Mouse (Mus musculus): ENCODE measurements around the gene Phactr1. TPM values are rescaled to one million over a fixed set of nuclear protein-coding genes. Genes with fewer than 3 reads are reported as not detected.

The Phactr1 gene
- polyA plus RNA-seq, 1 experiment from 2014 or later, result 10.0 TPM

DNA sequence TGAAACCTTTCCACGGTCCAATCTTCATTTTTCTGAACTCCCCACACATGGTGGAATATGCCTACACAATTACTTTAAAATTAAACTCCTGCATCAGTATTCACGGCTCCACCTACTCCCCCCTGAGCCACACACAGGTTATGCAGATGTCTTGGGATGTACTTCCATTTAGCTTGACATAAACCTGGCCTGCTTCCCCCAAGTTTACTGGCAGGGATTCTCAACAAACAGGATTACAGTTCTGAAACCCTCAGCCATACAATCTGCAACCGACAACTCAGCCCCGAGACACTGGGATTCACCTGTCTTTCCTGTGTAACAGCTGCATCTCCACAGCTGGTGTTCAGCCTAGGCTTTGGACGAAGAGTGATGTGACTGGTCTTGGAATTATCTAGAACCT, 210.2 kb downstream of the Phactr1 start:
- 68% methylated on average over 5 of the region's 5 CpGs for WGBS
- H3K4me3 ChIP-seq (ENCODE audit: low read depth, low read length), result no peak overlapping the region
- no peaks in the 10 kb centered on the region for H3K4me1 ChIP-seq (replicated peaks; ENCODE audit: control insufficient read depth, insufficient read depth, low read length)
- H3K9me3 ChIP-seq (ENCODE audit: control insufficient read depth, low read length), result no peaks in the 10 kb centered on the region
- H3K36me3 ChIP-seq (ENCODE audit: control insufficient read depth, insufficient read depth, low read length), result no peaks in the 10 kb centered on the region
- H3K4me2 ChIP-seq (ENCODE audit: low read length), result no peak overlapping the region
- DNase-seq (ENCODE audit: low spot score) (no peak), ATAC-seq (replicated peaks; ENCODE audit: low FRiP score, low TSS enrichment, low read depth) (no peak)
- H3K9ac ChIP-seq (ENCODE audit: low read length), result no peak overlapping the region
- H3K27me3 ChIP-seq (replicated peaks; ENCODE audit: control insufficient read depth, insufficient read depth, low read length), result no peaks in the 10 kb centered on the region
- H3K27ac ChIP-seq (ENCODE audit: low read depth), result no peak overlapping the region

DNA sequence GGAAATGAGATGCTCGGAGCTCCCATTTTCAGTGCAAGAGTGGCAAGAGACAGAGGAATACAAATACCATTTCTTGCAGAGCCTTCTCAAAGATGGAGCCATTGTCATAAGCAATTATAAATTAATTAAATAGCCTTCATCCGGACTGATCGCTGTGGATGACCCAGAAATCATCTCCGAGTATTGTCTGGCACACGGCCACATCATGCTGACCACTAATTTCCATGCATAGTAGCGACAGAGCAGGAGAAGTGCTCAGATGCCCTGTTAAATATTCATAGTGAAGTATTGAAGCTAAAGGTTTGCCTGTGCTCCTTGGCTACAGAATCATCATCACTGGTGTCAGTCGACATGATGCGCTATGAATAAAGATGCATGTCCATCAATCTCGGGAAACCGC, 213.6 kb downstream of the Phactr1 start:
- Histone ChIP-seq H3K9ac (ENCODE audit: low read length) (no peak overlapping the region), H3K27ac (ENCODE audit: low read depth) (no peak overlapping the region), H3K4me2 (ENCODE audit: low read length) (no peak overlapping the region), H3K4me1 (replicated peaks; ENCODE audit: control insufficient read depth, insufficient read depth, low read length) (no peaks in the 10 kb centered on the region), H3K9me3 (ENCODE audit: control insufficient read depth, low read length) (no peaks in the 10 kb centered on the region), H3K4me3 (ENCODE audit: low read depth, low read length) (no peak overlapping the region), H3K27me3 (replicated peaks; ENCODE audit: control insufficient read depth, insufficient read depth, low read length) (no peaks in the 10 kb centered on the region), H3K36me3 (ENCODE audit: control insufficient read depth, insufficient read depth, low read length) (no peaks in the 10 kb centered on the region)
- WGBS, result 95% methylated on average over 10 of the region's 10 CpGs
- ATAC-seq (replicated peaks; ENCODE audit: low FRiP score, low TSS enrichment, low read depth) (no peak), DNase-seq (ENCODE audit: low spot score) (no peak)

DNA sequence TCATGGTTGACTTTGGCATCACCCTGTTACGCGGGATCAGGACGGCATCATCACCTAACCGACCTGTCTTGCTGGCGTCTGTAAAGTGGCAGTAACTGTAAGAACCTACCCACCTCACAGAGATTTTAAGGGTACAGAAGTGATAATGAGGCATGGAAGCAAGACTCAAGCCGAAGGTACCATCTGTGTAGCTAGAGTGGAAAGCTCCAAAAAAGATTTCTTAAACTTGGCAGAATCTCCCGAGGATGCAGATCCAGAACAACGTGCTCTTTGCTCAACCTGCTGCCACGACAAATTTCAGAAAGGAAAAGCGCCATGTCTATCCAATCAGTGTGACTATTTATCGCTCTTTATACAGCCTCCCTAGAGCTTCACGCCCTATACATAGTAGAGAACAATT, 214.2 kb downstream of the Phactr1 start:
- ATAC-seq (replicated peaks; ENCODE audit: low FRiP score, low TSS enrichment, low read depth), result no peak
- H3K4me3 ChIP-seq (ENCODE audit: low read depth, low read length), result no peak overlapping the region
- 94% methylated on average over 12 of the region's 12 CpGs for WGBS

DNA sequence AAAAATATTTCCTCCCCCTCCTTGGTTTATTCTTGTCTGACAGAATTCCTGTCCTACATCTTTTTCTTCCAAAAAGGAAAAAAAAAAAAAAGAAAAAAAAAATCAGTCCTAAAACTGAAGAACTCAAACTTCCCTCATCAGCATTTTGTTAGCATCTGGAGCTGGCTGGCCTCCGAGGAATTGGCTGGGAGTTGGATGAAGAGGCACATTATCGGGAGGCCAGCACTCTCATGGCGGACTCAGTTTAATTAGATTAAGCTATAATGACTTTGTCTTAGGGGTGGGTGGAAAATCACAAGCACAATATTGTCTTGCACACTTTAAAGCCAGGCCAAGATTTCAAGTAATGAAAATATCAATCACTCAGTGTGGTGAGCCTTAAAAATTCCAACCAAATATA, 215.6 kb downstream of the Phactr1 start:
- H3K27me3 ChIP-seq (replicated peaks; ENCODE audit: control insufficient read depth, insufficient read depth, low read length), result no peaks in the 10 kb centered on the region
- no peak for DNase-seq (ENCODE audit: low spot score)
- H3K9ac ChIP-seq (ENCODE audit: low read length), result no peak overlapping the region
- no peak overlapping the region for H3K4me2 ChIP-seq (ENCODE audit: low read length)
- ATAC-seq (replicated peaks; ENCODE audit: low FRiP score, low TSS enrichment, low read depth), result no peak
- no peaks in the 10 kb centered on the region for H3K4me1 ChIP-seq (replicated peaks; ENCODE audit: control insufficient read depth, insufficient read depth, low read length)
- H3K4me3 ChIP-seq (ENCODE audit: low read depth, low read length), result no peak overlapping the region
- H3K9me3 ChIP-seq (ENCODE audit: control insufficient read depth, low read length), result no peaks in the 10 kb centered on the region
- no peaks in the 10 kb centered on the region for H3K36me3 ChIP-seq (ENCODE audit: control insufficient read depth, insufficient read depth, low read length)
- 64% methylated on average over 3 of the region's 3 CpGs for WGBS
- H3K27ac ChIP-seq (ENCODE audit: low read depth), result no peak overlapping the region

More for the DNA sequence above, 214.2 kb downstream of the Phactr1 start:
- Histone ChIP-seq H3K9ac (ENCODE audit: low read length) (no peak overlapping the region), H3K27me3 (replicated peaks; ENCODE audit: control insufficient read depth, insufficient read depth, low read length) (no peaks in the 10 kb centered on the region), H3K4me1 (replicated peaks; ENCODE audit: control insufficient read depth, insufficient read depth, low read length) (no peaks in the 10 kb centered on the region), H3K9me3 (ENCODE audit: control insufficient read depth, low read length) (no peaks in the 10 kb centered on the region), H3K27ac (ENCODE audit: low read depth) (no peak overlapping the region), H3K36me3 (ENCODE audit: control insufficient read depth, insufficient read depth, low read length) (no peaks in the 10 kb centered on the region), H3K4me2 (ENCODE audit: low read length) (no peak overlapping the region)
- DNase-seq (ENCODE audit: low spot score), result no peak

DNA sequence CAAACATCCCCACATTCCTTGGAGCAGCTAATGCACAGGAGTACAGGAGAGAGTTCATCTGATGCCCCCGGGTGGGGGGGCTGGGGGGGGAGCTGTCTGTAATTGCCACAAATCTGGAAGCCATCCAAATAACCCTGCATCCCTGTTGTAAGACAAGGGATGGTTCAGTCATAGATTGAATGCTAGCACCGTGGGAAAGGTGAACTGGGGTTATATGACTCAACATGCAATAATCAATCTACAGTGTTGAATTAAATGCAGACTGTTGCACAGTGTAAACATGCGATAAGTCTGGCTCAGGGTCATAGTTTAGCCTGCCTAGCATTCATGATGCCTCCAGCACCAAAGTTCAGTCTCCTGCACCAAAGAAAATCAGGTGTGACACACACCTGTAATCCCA, 219.2 kb downstream of the Phactr1 start:
- Histone ChIP-seq H3K27me3 (replicated peaks; ENCODE audit: control insufficient read depth, insufficient read depth, low read length) (no peaks in the 10 kb centered on the region), H3K4me1 (replicated peaks; ENCODE audit: control insufficient read depth, insufficient read depth, low read length) (no peaks in the 10 kb centered on the region), H3K9me3 (ENCODE audit: control insufficient read depth, low read length) (no peaks in the 10 kb centered on the region), H3K36me3 (ENCODE audit: control insufficient read depth, insufficient read depth, low read length) (no peaks in the 10 kb centered on the region), H3K4me3 (ENCODE audit: low read depth, low read length) (no peak overlapping the region), H3K27ac (ENCODE audit: low read depth) (no peak overlapping the region), H3K4me2 (ENCODE audit: low read length) (no peak overlapping the region), H3K9ac (ENCODE audit: low read length) (no peak overlapping the region)
- no peak for ATAC-seq (replicated peaks; ENCODE audit: low FRiP score, low TSS enrichment, low read depth)
- DNase-seq (ENCODE audit: low spot score), result no peak
- 34% methylated on average over 3 of the region's 3 CpGs for WGBS

DNA sequence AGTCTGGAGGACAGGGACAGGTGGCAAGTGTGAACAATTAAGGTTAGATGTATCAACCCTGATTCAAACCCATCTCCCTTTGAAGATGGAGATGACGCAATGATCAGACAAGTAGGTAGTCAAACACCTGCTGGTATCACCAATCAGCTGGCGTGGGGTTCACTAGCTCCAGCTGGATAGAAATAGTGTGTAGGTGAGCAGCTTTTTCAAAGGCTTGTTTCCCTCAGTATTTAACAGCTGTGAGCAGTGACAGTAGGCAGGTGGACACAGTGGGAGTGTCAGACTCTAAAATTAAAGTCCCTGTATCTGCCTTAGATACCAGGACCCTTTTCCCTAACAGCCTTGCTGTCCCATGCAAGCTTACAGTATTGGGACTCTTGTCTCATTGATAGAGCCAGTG, 221.4 kb downstream of the Phactr1 start:
- Histone ChIP-seq H3K9me3 (ENCODE audit: control insufficient read depth, low read length) (no peaks in the 10 kb centered on the region), H3K9ac (ENCODE audit: low read length) (no peak overlapping the region), H3K4me1 (replicated peaks; ENCODE audit: control insufficient read depth, insufficient read depth, low read length) (0 out of 2 replicates have a peak, but pooled peaks cover 4% of the 10 kb centered on the region), H3K4me3 (ENCODE audit: low read depth, low read length) (no peak overlapping the region), H3K36me3 (ENCODE audit: control insufficient read depth, insufficient read depth, low read length) (no peaks in the 10 kb centered on the region), H3K27me3 (replicated peaks; ENCODE audit: control insufficient read depth, insufficient read depth, low read length) (no peaks in the 10 kb centered on the region), H3K4me2 (ENCODE audit: low read length) (no peak overlapping the region), H3K27ac (ENCODE audit: low read depth) (no peak overlapping the region)
- no peak for ATAC-seq (replicated peaks; ENCODE audit: low FRiP score, low TSS enrichment, low read depth)
- DNase-seq (ENCODE audit: low spot score), result no peak
- WGBS, result 90% methylated on average over 2 of the region's 2 CpGs

DNA sequence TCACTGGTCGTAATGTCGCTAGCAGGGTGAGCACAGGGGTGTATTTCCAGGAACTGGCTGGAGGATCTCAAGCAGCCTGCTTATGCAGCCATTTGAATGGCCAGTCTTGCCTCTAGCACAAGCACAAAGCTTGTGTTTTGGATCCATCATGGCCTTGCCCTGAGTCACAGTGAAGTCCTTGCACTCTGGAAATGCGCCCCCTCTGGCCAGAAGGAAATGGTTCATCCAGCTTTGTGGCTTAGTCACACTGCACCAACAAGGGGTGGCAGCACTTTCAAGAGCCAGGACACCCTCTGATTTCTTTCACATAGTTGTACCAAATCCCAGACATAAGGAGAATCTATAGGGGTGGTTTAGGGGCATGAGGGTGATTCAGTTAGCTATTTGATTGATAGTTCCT, 222.4 kb downstream of the Phactr1 start:
- Histone ChIP-seq H3K27ac (ENCODE audit: low read depth) (no peak overlapping the region), H3K4me2 (ENCODE audit: low read length) (no peak overlapping the region), H3K36me3 (ENCODE audit: control insufficient read depth, insufficient read depth, low read length) (no peaks in the 10 kb centered on the region), H3K4me3 (ENCODE audit: low read depth, low read length) (no peak overlapping the region), H3K4me1 (replicated peaks; ENCODE audit: control insufficient read depth, insufficient read depth, low read length) (0 out of 2 replicates have a peak, but pooled peaks cover 4% of the 10 kb centered on the region), H3K9me3 (ENCODE audit: control insufficient read depth, low read length) (no peaks in the 10 kb centered on the region), H3K9ac (ENCODE audit: low read length) (no peak overlapping the region), H3K27me3 (replicated peaks; ENCODE audit: control insufficient read depth, insufficient read depth, low read length) (no peaks in the 10 kb centered on the region)
- DNase-seq (ENCODE audit: low spot score), result no peak
- 70% methylated on average over 3 of the region's 3 CpGs for whole genome bisulfite sequencing
- no peak for ATAC-seq (replicated peaks; ENCODE audit: low FRiP score, low TSS enrichment, low read depth)

DNA sequence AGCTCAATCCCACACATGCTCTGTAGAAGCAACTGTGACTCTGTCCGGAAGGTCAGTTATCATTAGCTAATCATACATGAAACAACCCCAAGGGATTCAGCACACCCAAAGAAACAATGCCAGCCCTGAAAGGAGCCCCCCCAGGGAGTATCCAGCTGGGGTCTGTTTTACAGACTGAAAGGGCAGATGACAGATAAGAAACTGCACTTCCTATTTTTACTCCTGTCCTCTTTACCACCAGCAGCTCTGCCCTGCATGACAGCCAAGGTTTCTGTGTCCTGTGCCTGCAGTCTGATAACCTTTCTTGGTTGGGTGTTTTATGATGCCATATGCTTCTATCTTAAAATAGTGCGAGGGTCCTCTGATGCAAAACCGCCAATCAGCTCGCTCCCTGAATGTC, 225.4 kb downstream of the Phactr1 start:
- no peak overlapping the region for H3K27ac ChIP-seq (ENCODE audit: low read depth)
- 0 out of 2 replicates have a peak, but pooled peaks cover 4% of the 10 kb centered on the region for H3K4me1 ChIP-seq (replicated peaks; ENCODE audit: control insufficient read depth, insufficient read depth, low read length)
- ATAC-seq (replicated peaks; ENCODE audit: low FRiP score, low TSS enrichment, low read depth), result no peak
- no peaks in the 10 kb centered on the region for H3K36me3 ChIP-seq (ENCODE audit: control insufficient read depth, insufficient read depth, low read length)
- H3K4me3 ChIP-seq (ENCODE audit: low read depth, low read length), result no peak overlapping the region
- WGBS, result 81% methylated on average over 4 of the region's 4 CpGs
- no peak for DNase-seq (ENCODE audit: low spot score)
- H3K4me2 ChIP-seq (ENCODE audit: low read length), result no peak overlapping the region
- no peak overlapping the region for H3K9ac ChIP-seq (ENCODE audit: low read length)
- no peaks in the 10 kb centered on the region for H3K9me3 ChIP-seq (ENCODE audit: control insufficient read depth, low read length)
- no peaks in the 10 kb centered on the region for H3K27me3 ChIP-seq (replicated peaks; ENCODE audit: control insufficient read depth, insufficient read depth, low read length)

DNA sequence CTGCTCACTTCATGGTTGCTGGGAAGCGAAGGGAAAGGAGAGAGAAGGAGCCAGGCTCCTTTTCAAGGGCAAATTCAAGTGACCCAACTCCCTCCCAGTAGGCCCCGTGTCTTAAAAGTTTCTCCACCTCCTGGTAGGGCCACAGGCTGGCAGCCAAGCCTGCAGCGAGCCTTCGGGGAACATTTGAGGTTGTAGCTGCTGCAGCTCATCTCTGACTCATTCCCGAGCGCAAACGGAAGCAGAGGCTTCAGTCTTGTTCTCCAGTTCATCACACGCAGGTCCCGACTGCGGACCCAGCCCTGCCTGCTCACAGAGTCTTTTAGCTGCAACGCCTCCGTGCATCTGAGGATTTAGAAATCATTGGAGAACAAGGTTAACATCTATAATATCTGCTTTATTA, 226.6 kb downstream of the Phactr1 start:
- 82% methylated on average over 12 of the region's 12 CpGs for WGBS
- H3K9me3 ChIP-seq (ENCODE audit: control insufficient read depth, low read length), result no peaks in the 10 kb centered on the region
- H3K4me1 ChIP-seq (replicated peaks; ENCODE audit: control insufficient read depth, insufficient read depth, low read length), result 0 out of 2 replicates have a peak, but pooled peaks cover 4% of the 10 kb centered on the region
- H3K27me3 ChIP-seq (replicated peaks; ENCODE audit: control insufficient read depth, insufficient read depth, low read length), result no peaks in the 10 kb centered on the region
- H3K4me3 ChIP-seq (ENCODE audit: low read depth, low read length), result no peak overlapping the region
- no peak for ATAC-seq (replicated peaks; ENCODE audit: low FRiP score, low TSS enrichment, low read depth)
- no peaks in the 10 kb centered on the region for H3K36me3 ChIP-seq (ENCODE audit: control insufficient read depth, insufficient read depth, low read length)
- DNase-seq (ENCODE audit: low spot score), result no peak
- no peak overlapping the region for H3K27ac ChIP-seq (ENCODE audit: low read depth)
- H3K4me2 ChIP-seq (ENCODE audit: low read length), result no peak overlapping the region
- no peak overlapping the region for H3K9ac ChIP-seq (ENCODE audit: low read length)
